In the genomic region with DNA sequence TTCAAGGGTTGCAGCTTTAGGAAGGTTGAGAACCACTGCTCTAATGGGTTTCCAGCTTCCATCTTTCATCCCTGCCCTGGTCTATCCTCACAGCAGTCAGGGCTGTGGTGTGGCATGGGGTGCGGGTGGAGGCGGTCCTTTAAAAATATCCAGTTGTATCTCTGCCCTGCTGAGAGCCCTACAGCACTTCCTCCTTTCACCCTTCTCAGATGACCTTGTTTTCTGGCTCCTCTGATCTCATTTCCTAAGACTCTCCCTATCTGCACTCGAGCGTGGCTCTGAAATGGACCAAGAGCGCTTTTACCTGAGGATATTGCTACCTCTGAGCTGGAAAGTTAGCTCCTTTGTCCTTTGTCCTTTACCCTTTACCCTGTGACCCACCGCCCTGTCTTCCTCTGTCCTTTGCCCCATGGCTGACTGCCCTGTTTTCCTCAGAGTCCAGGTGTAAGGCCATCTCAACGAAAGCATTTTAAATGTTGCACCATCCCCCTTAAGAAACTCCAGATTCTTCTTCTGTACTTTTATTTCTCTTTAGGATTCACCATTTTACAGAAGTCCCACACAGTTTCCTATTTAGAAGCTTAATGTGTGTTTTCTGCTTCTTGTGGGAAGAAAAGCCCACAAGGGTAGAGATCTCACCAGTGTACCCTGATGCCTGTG, we compare ENCODE assay signal across 27 mouse cellular contexts. TPM values are rescaled to one million over a fixed set of nuclear protein-coding genes. Genes with fewer than 3 reads are reported as not detected.
DNase-seq lines count a peak whose midpoint lies in the region; ATAC-seq and TF ChIP-seq lines count a peak whose summit lies in the region.
"Had no signal": no experiment of that assay in that cellular context is flagged by ENCODE, and none has a peak within 500 bp of the region (broad histone marks: within the 10 kb centered on the region; RNA-seq: fewer than 3 reads in every experiment).

No protein-coding gene starts in this region.

- intact Hi-C loops in heart, postnatal 10 days (cut with DNase I): no loop called here

- peak; percentile 28 for DNase-seq in liver, adult 2 months (ENCODE audit: extremely low read depth, low read depth, low spot score)
- DNase-seq in liver, embryonic 11.5 days (ENCODE audit: low spot score): no peak
- no peak for DNase-seq in G1E (ENCODE audit: low spot score)
- no peak for DNase-seq in layer of hippocampus, adult 18-20 months (ENCODE audit: low spot score in 2 of 2)
- no peak for DNase-seq in adrenal gland, postnatal 4 days (ENCODE audit: low spot score in 2 of 2)
- no peak for DNase-seq in heart, postnatal 10 days
- DNase-seq: adrenal gland, adult 8-10 months; adrenal gland, postnatal 25 days; cerebellum, adult 18-20 months; cerebellum, adult 8-10 months; cerebellum, adult 9-11 months; cerebellum, postnatal 14 days; cerebellum, postnatal 36 days; forebrain, postnatal 0 days had no signal

- ATAC-seq in liver, embryonic 11.5 days (replicated peaks; ENCODE audit: low FRiP score): no peak
- ATAC-seq in G1E (ENCODE audit: extremely low read depth, insufficient number of reproducible peaks, low FRiP score, poor library complexity, severe bottlenecking): peak; percentile 28; the same call in 1 of the 2 replicates
- ATAC-seq in common myeloid progenitor, adult 5-6 weeks (replicated peaks; ENCODE audit: low read depth, poor library complexity, severe bottlenecking): peak; percentile 72
- peak; percentile 42 for ATAC-seq in megakaryocyte progenitor cell, adult 5-6 weeks (replicated peaks; ENCODE audit: poor library complexity)
- ATAC-seq: activated CD4-positive, CD25-positive, alpha-beta regulatory T cell, adult 4 months; forebrain, embryonic 13.5 days; forebrain, embryonic 15.5 days; forebrain, postnatal 0 days; Patski had no signal

- 67% methylated on average over 7 of the region's 7 CpGs for WGBS in liver, adult 2 months
- WGBS in liver, embryonic 11.5 days: 64% methylated on average over 7 of the region's 7 CpGs

- no peak overlapping the region for H3K4me2 ChIP-seq in liver, embryonic 11.5 days
- H3K4me2 ChIP-seq: embryonic facial prominence, embryonic 12.5 days; forebrain, embryonic 13.5 days; forebrain, embryonic 15.5 days had no signal

- H3K27me3 ChIP-seq in liver, adult 2 months (ENCODE audit: control insufficient read depth, insufficient read depth, low read length): no peaks in the 10 kb centered on the region
- H3K27me3 ChIP-seq in liver, embryonic 11.5 days (replicated peaks; ENCODE audit: control insufficient read depth, insufficient read depth, low read length): no peaks in the 10 kb centered on the region
- peaks cover 6% of the 10 kb centered on the region for H3K27me3 ChIP-seq in G1E (ENCODE audit: insufficient read depth, low read length)
- H3K27me3 ChIP-seq: embryonic facial prominence, embryonic 12.5 days; forebrain, embryonic 13.5 days; forebrain, embryonic 15.5 days had no signal

- no peak for TF ChIP-seq CTCF in liver, adult 2 months (IDR thresholded peaks at IDR 0.05; ENCODE audit: low read depth, low read length)
- TF ChIP-seq CTCF in G1E (IDR thresholded peaks at IDR 0.05; ENCODE audit: low read depth, low read length): no peak

- H3K79me2 ChIP-seq in liver, adult 2 months (ENCODE audit: control insufficient read depth, insufficient read depth, low read length): no peaks in the 10 kb centered on the region

- no peaks in the 10 kb centered on the region for H3K9me3 ChIP-seq in liver, embryonic 11.5 days (ENCODE audit: control insufficient read depth, low read length)
- H3K9me3 ChIP-seq in G1E (replicated peaks): no peaks in the 10 kb centered on the region
- H3K9me3 ChIP-seq: embryonic facial prominence, embryonic 10.5 days; embryonic facial prominence, embryonic 12.5 days; forebrain, embryonic 13.5 days; forebrain, embryonic 15.5 days had no signal

- no peak overlapping the region for H3K27ac ChIP-seq in liver, adult 2 months (replicated peaks; ENCODE audit: insufficient read depth, low read depth, low read length)
- no peak overlapping the region for H3K27ac ChIP-seq in liver, embryonic 11.5 days (ENCODE audit: low read depth, low read length)
- H3K27ac ChIP-seq: embryonic facial prominence, embryonic 10.5 days; embryonic facial prominence, embryonic 12.5 days; forebrain, embryonic 13.5 days; forebrain, embryonic 15.5 days had no signal

- H3K4me1 ChIP-seq in liver, adult 2 months (ENCODE audit: control insufficient read depth, insufficient read depth, low read length): no peaks in the 10 kb centered on the region
- H3K4me1 ChIP-seq in liver, embryonic 11.5 days (replicated peaks; ENCODE audit: control insufficient read depth, insufficient read depth, low read length): no peaks in the 10 kb centered on the region
- H3K4me1 ChIP-seq in G1E (ENCODE audit: insufficient read depth, low read depth, low read length): peaks cover 29% of the 10 kb centered on the region
- H3K4me1 ChIP-seq: embryonic facial prominence, embryonic 10.5 days; embryonic facial prominence, embryonic 12.5 days; forebrain, embryonic 13.5 days; forebrain, embryonic 15.5 days had no signal

- no peak for TF ChIP-seq POLR2A in liver, adult 2 months (IDR thresholded peaks at IDR 0.05; ENCODE audit: extremely low read depth, insufficient read depth, low read length)

- no peaks in the 10 kb centered on the region for H3K36me3 ChIP-seq in liver, adult 2 months (ENCODE audit: control insufficient read depth, insufficient read depth, low read length)
- no peaks in the 10 kb centered on the region for H3K36me3 ChIP-seq in liver, embryonic 11.5 days (ENCODE audit: control insufficient read depth, insufficient read depth, low read length)
- H3K36me3 ChIP-seq in G1E (replicated peaks): no peaks in the 10 kb centered on the region
- H3K36me3 ChIP-seq: embryonic facial prominence, embryonic 10.5 days; embryonic facial prominence, embryonic 12.5 days; forebrain, embryonic 15.5 days had no signal

- no peak overlapping the region for H3K4me3 ChIP-seq in liver, adult 2 months (ENCODE audit: insufficient read depth, low read depth, low read length)
- no peak overlapping the region for H3K4me3 ChIP-seq in liver, embryonic 11.5 days (ENCODE audit: low read depth, low read length)
- no peak overlapping the region for H3K4me3 ChIP-seq in G1E (ENCODE audit: low read depth, low read length)
- H3K4me3 ChIP-seq: embryonic facial prominence, embryonic 10.5 days; embryonic facial prominence, embryonic 12.5 days; forebrain, embryonic 13.5 days; forebrain, embryonic 15.5 days had no signal

- H3K9ac ChIP-seq in liver, adult 2 months (ENCODE audit: low read depth, low read length): no peak overlapping the region
- H3K9ac ChIP-seq in liver, embryonic 11.5 days (ENCODE audit: low read depth, low read length): no peak overlapping the region
- H3K9ac ChIP-seq: embryonic facial prominence, embryonic 12.5 days; forebrain, embryonic 13.5 days; forebrain, embryonic 15.5 days; forebrain, postnatal 0 days had no signal

RNA-seq across cellular contexts. Expression of a gene that starts 4.2 kb away (rescaled TPM):
- 3.2 and 4.0 TPM in 2 replicates for total RNA-seq in liver, adult 2 months (2014; rRNA removed)
- 11.3 and 22.4 TPM in 2 replicates for polyA plus RNA-seq in liver, adult 2 months (2012; rRNA removed)
- polyA plus RNA-seq in liver, embryonic 11.5 days (2014; fragmentation: Nextera tagmentation; extraction: Ambion mirVana): not detected in 2 replicates
- total RNA-seq in G1E (2014; fragmentation: Nextera tagmentation) (not detected in 2 replicates), G1E (2017) (not detected in 2 replicates)
- polyA plus RNA-seq in G1E (2012): not detected in 2 replicates
- total RNA-seq in common myeloid progenitor, adult 5-6 weeks (2017): not detected in 2 replicates
- total RNA-seq in megakaryocyte progenitor cell, adult 5-6 weeks (2015): not detected in 2 replicates
- 0.24 TPM in 1 of 2 replicates, not detected in the other for total RNA-seq in megakaryocyte progenitor cell, adult 5-6 weeks (2017)
- total RNA-seq in layer of hippocampus, adult 18-20 months (2021): not detected
- under 1 TPM in 1 of 2 experiments, not detected in 1; 0.31 TPM for total RNA-seq in adrenal gland, postnatal 4 days (2021)
- total RNA-seq in heart, postnatal 10 days (2021): not detected
- total RNA-seq: adrenal gland, adult 18-20 months; adrenal gland, postnatal 25 days; forebrain, postnatal 0 days had no signal
- polyA plus RNA-seq: activated CD4-positive, CD25-positive, alpha-beta regulatory T cell, adult 4 months; C2C12; cortical plate, adult 2 months; embryonic facial prominence, embryonic 10.5 days; embryonic facial prominence, embryonic 12.5 days; embryonic facial prominence, embryonic 14.5 days; forebrain, embryonic 11.5 days; forebrain, embryonic 13.5 days; forebrain, embryonic 15.5 days; forebrain, postnatal 0 days; Patski had no signal

RNA-seq across cellular contexts. Expression of a gene that starts 46.2 kb away (rescaled TPM):
- total RNA-seq in liver, adult 2 months (2014; rRNA removed): 0.07 and 0.09 TPM in 2 replicates
- polyA plus RNA-seq in liver, adult 2 months (2012; rRNA removed): 0.09 and 0.45 TPM in 2 replicates
- 0.52 and 0.70 TPM in 2 replicates for polyA plus RNA-seq in liver, embryonic 11.5 days (2014; fragmentation: Nextera tagmentation; extraction: Ambion mirVana)
- total RNA-seq in G1E (2014; fragmentation: Nextera tagmentation): not detected in 2 replicates
- 0.11 TPM in 1 of 2 replicates, not detected in the other for total RNA-seq in G1E (2017)
- not detected in 2 replicates for polyA plus RNA-seq in G1E (2012)
- 2.1 TPM in 1 of 2 replicates, not detected in the other for total RNA-seq in common myeloid progenitor, adult 5-6 weeks (2017)
- 0.32 and 0.78 TPM in 2 replicates for total RNA-seq in megakaryocyte progenitor cell, adult 5-6 weeks (2015)
- total RNA-seq in megakaryocyte progenitor cell, adult 5-6 weeks (2017): 0.21 and 0.54 TPM in 2 replicates
- total RNA-seq in layer of hippocampus, adult 18-20 months (2021): 1 to 10 TPM; 1.1 to 1.3 TPM
- 1 to 10 TPM; 3.8 to 6.1 TPM for total RNA-seq in adrenal gland, postnatal 4 days (2021)
- 1 to 10 TPM; 1.3 to 1.5 TPM for total RNA-seq in heart, postnatal 10 days (2021)
- polyA plus RNA-seq: activated CD4-positive, CD25-positive, alpha-beta regulatory T cell, adult 4 months had no signal
